Comparison of ENCODE assay signal across 10 mouse cellular contexts in the genomic region with DNA sequence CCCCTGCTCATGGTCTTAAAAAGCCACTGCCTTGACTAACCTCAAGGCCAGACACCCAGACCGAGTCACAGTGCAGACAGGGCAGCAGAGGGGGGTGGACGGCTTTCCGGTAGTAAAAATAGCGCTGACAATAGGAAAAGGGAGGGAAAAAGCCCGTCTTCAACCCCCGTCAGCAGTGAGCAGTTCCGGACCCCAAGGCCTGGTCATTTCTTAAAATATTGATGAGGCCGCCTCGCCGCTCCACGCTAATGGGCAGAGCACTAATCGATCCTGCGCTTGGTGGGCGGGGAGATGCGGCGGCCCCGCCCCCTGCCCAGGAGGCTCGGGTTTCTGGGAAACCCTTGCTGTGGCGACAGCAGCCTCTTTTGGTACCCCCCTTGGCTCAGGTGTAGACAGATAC. TPM values are rescaled to one million over a fixed set of nuclear protein-coding genes. Genes with fewer than 3 reads are reported as not detected.
DNase-seq lines count a peak whose midpoint lies in the region; ATAC-seq lines count a peak whose summit lies in the region.
"Had no signal": no experiment of that assay in that cellular context is flagged by ENCODE, and none has a peak within 500 bp of the region (broad histone marks: within the 10 kb centered on the region; RNA-seq: fewer than 3 reads in every experiment).

No protein-coding gene starts in this region.

- H3K36me3 ChIP-seq in heart, embryonic 16.5 days (ENCODE audit: control insufficient read depth, insufficient read depth) = no peaks in the 10 kb centered on the region
- no peaks in the 10 kb centered on the region for H3K36me3 ChIP-seq in embryonic facial prominence, embryonic 15.5 days
- H3K36me3 ChIP-seq in neural tube, embryonic 12.5 days = no peaks in the 10 kb centered on the region

- H3K4me2 ChIP-seq in heart, embryonic 16.5 days (ENCODE audit: low read depth, low read length) = peak overlapping the region; percentile 53
- peak overlapping the region; percentile 57 for H3K4me2 ChIP-seq in embryonic facial prominence, embryonic 15.5 days (replicated peaks)
- peak overlapping the region; percentile 62 for H3K4me2 ChIP-seq in neural tube, embryonic 12.5 days (replicated peaks)

- peak overlapping the region; percentile 25 for H3K4me3 ChIP-seq in heart, embryonic 16.5 days (ENCODE audit: low read length)
- peak overlapping the region; percentile 29 for H3K4me3 ChIP-seq in embryonic facial prominence, embryonic 15.5 days (replicated peaks)
- H3K4me3 ChIP-seq in neural tube, embryonic 12.5 days = 0 out of 2 replicates have a peak overlapping the region, but pooled peaks have one; percentile 19

- no peak overlapping the region for H3K9ac ChIP-seq in heart, embryonic 16.5 days (ENCODE audit: low read length)
- H3K9ac ChIP-seq in embryonic facial prominence, embryonic 15.5 days = no peak overlapping the region
- H3K9ac ChIP-seq in neural tube, embryonic 12.5 days = peak overlapping the region; percentile 34; the same call in 1 of the 2 replicates

- H3K27ac ChIP-seq in heart, embryonic 16.5 days (ENCODE audit: low read length) = no peak overlapping the region
- H3K27ac ChIP-seq in embryonic facial prominence, embryonic 15.5 days (replicated peaks) = no peak overlapping the region
- no peak overlapping the region for H3K27ac ChIP-seq in neural tube, embryonic 12.5 days

- H3K9me3 ChIP-seq in heart, embryonic 16.5 days (replicated peaks; ENCODE audit: control insufficient read depth, low read length) = no peaks in the 10 kb centered on the region
- H3K9me3 ChIP-seq in embryonic facial prominence, embryonic 15.5 days (replicated peaks) = no peaks in the 10 kb centered on the region
- no peaks in the 10 kb centered on the region for H3K9me3 ChIP-seq in neural tube, embryonic 12.5 days

- DNase-seq in heart, postnatal 25 days (ENCODE audit: low spot score) = no peak
- DNase-seq in kidney, postnatal 10 days = peak; percentile 51
- no peak for DNase-seq in cerebellum, postnatal 4 days (ENCODE audit: low spot score in 2 of 2)
- no peak for DNase-seq in spleen, adult 18-20 months
- no peak for DNase-seq in T-cell, adult 2 months (ENCODE audit: low spot score)
- DNase-seq: gastrocnemius, postnatal 10 days had no signal

- no peak for ATAC-seq in heart, embryonic 16.5 days (replicated peaks; ENCODE audit: extremely low read depth, insufficient read depth, low FRiP score)
- ATAC-seq in embryonic facial prominence, embryonic 15.5 days (ENCODE audit: insufficient number of reproducible peaks, low FRiP score, low TSS enrichment, low read depth) = no peak
- no peak for ATAC-seq in neural tube, embryonic 12.5 days (ENCODE audit: low FRiP score, low read depth)

- intact Hi-C loops in heart, postnatal 25 days (cut with DNase I) = no loop called here

- H3K27me3 ChIP-seq in heart, embryonic 16.5 days (ENCODE audit: control insufficient read depth, insufficient read depth, low read length) = peaks cover 44% of the 10 kb centered on the region
- H3K27me3 ChIP-seq in embryonic facial prominence, embryonic 15.5 days = 0 out of 2 replicates have a peak, but pooled peaks cover 4% of the 10 kb centered on the region
- no peaks in the 10 kb centered on the region for H3K27me3 ChIP-seq in neural tube, embryonic 12.5 days (replicated peaks)

- H3K4me1 ChIP-seq in heart, embryonic 16.5 days (ENCODE audit: control insufficient read depth, insufficient read depth, low read length) = no peaks in the 10 kb centered on the region; the same call in 1 of the 2 replicates
- peaks cover 12% of the 10 kb centered on the region; the same call in 1 of the 2 replicates for H3K4me1 ChIP-seq in embryonic facial prominence, embryonic 15.5 days
- peaks cover 51% of the 10 kb centered on the region for H3K4me1 ChIP-seq in neural tube, embryonic 12.5 days

- WGBS in heart, embryonic 16.5 days = 4% methylated on average over 19 of the region's 19 CpGs
- 4% methylated on average over 19 of the region's 19 CpGs for WGBS in embryonic facial prominence, embryonic 15.5 days
- 1% methylated on average over 19 of the region's 19 CpGs for WGBS in neural tube, embryonic 12.5 days

RNA-seq across cellular contexts. Expression of a gene that starts 8.7 kb away (rescaled TPM):
- polyA plus RNA-seq in heart, embryonic 16.5 days (2015; fragmentation: Nextera tagmentation; extraction: Ambion mirVana) = 1.7 TPM in 2 replicates
- under 1 TPM; 0.62 to 0.75 TPM for total RNA-seq in heart, postnatal 25 days (2021)
- 8.2 and 9.1 TPM in 2 replicates for polyA plus RNA-seq in embryonic facial prominence, embryonic 15.5 days (2015; fragmentation: Nextera tagmentation; extraction: Ambion mirVana)
- polyA plus RNA-seq in neural tube, embryonic 12.5 days (2016; fragmentation: Nextera tagmentation; extraction: Ambion mirVana) = 28.0 and 29.2 TPM in 2 replicates
- total RNA-seq: MEL had no signal

RNA-seq across cellular contexts. Expression of a gene that starts 38.8 kb away (rescaled TPM):
- 34.4 and 37.7 TPM in 2 replicates for polyA plus RNA-seq in heart, embryonic 16.5 days (2015; fragmentation: Nextera tagmentation; extraction: Ambion mirVana)
- total RNA-seq in heart, postnatal 25 days (2021) = 10 to 100 TPM; 17.3 to 20.9 TPM
- 50.3 and 52.2 TPM in 2 replicates for polyA plus RNA-seq in embryonic facial prominence, embryonic 15.5 days (2015; fragmentation: Nextera tagmentation; extraction: Ambion mirVana)
- 65.1 and 78.9 TPM in 2 replicates for polyA plus RNA-seq in neural tube, embryonic 12.5 days (2016; fragmentation: Nextera tagmentation; extraction: Ambion mirVana)
